Mouse (Mus musculus): ENCODE data around the gene Fn1. TPM values are rescaled to one million over a fixed set of nuclear protein-coding genes. Genes with fewer than 3 reads are reported as not detected.

Fn1 gene
- total RNA-seq, 2 experiments from 2014 or later = 72.1 to 89.4 TPM

- no peak for DNase-seq (ENCODE audit: low spot score in 2 of 2)
These were observed 1.7 kb downstream of the Fn1 start for GRCm38 (mm10) chr1:71651315-71651714.

- no peak for DNase-seq (ENCODE audit: low spot score in 2 of 2)
These were observed 2.3 kb downstream of the Fn1 start for GRCm38 (mm10) chr1:71650741-71651140.

GRCm38 (mm10) chr1:71648166-71648565 is 4.8 kb downstream of the Fn1 start:
- no peak for DNase-seq (ENCODE audit: low spot score in 2 of 2)

GRCm38 (mm10) chr1:71646774-71647173 is 6.2 kb downstream of the Fn1 start:
- no peak for DNase-seq (ENCODE audit: low spot score in 2 of 2)

GRCm38 (mm10) chr1:71645999-71646398 is 7.0 kb downstream of the Fn1 start:
- no peak for DNase-seq (ENCODE audit: low spot score in 2 of 2)

GRCm38 (mm10) chr1:71645466-71645865 is 7.5 kb downstream of the Fn1 start:
- no peak for DNase-seq (ENCODE audit: low spot score in 2 of 2)

- DNase-seq (ENCODE audit: low spot score in 2 of 2) = no peak
These were observed 10.2 kb downstream of the Fn1 start for GRCm38 (mm10) chr1:71642794-71643193.

GRCm38 (mm10) chr1:71641206-71641605 is 11.8 kb downstream of the Fn1 start:
- DNase-seq (ENCODE audit: low spot score in 2 of 2) = no peak

- DNase-seq (ENCODE audit: low spot score in 2 of 2) = no peak
These were observed 12.8 kb downstream of the Fn1 start for GRCm38 (mm10) chr1:71640157-71640556.

GRCm38 (mm10) chr1:71636665-71637064 is 16.3 kb downstream of the Fn1 start:
- no peak for DNase-seq (ENCODE audit: low spot score in 2 of 2)

GRCm38 (mm10) chr1:71636116-71636515 is 16.9 kb downstream of the Fn1 start:
- DNase-seq (ENCODE audit: low spot score in 2 of 2) = no peak

- DNase-seq (ENCODE audit: low spot score in 2 of 2) = no peak
These were observed 17.6 kb downstream of the Fn1 start for GRCm38 (mm10) chr1:71635101-71636014.

GRCm38 (mm10) chr1:71634471-71634981 is 18.5 kb downstream of the Fn1 start:
- no peak for DNase-seq (ENCODE audit: low spot score in 2 of 2)

- no peak for DNase-seq (ENCODE audit: low spot score in 2 of 2)
These were observed 20.6 kb downstream of the Fn1 start for GRCm38 (mm10) chr1:71632387-71632786.

GRCm38 (mm10) chr1:71631811-71632210 is 21.2 kb downstream of the Fn1 start:
- no peak for DNase-seq (ENCODE audit: low spot score in 2 of 2)

- DNase-seq (ENCODE audit: low spot score in 2 of 2) = no peak
These were observed 22.8 kb downstream of the Fn1 start for GRCm38 (mm10) chr1:71630243-71630642.

- no peak for DNase-seq (ENCODE audit: low spot score in 2 of 2)
These were observed 29.4 kb downstream of the Fn1 start for GRCm38 (mm10) chr1:71623625-71624024.

- DNase-seq (ENCODE audit: low spot score in 2 of 2) = no peak
These were observed 31.5 kb downstream of the Fn1 start for GRCm38 (mm10) chr1:71621526-71621925.

- DNase-seq (ENCODE audit: low spot score in 2 of 2) = peak; percentile 14 to 20
These were observed 38.3 kb downstream of the Fn1 start for GRCm38 (mm10) chr1:71614545-71615246.

GRCm38 (mm10) chr1:71612256-71612655 is 40.7 kb downstream of the Fn1 start:
- no peak for DNase-seq (ENCODE audit: low spot score in 2 of 2)

GRCm38 (mm10) chr1:71609916-71610315 is 43.1 kb downstream of the Fn1 start:
- no peak for DNase-seq (ENCODE audit: low spot score in 2 of 2)
